Mouse (Mus musculus) Muller cell, postnatal 12 days (primary cell): ENCODE results near the gene Fgd6.

Experiments
- DNase-seq: peaks from one replicate; pipeline ENCODE4 v3.0.0-alpha.2; 2015; ENCODE audit errors: inconsistent ontology term

Gene Fgd6

GRCm38 (mm10) chr10:94095743-94096465 is 60.1 kb downstream of the Fgd6 start:
- DNase-seq, result no peak

GRCm38 (mm10) chr10:94097081-94097845 is 61.5 kb downstream of the Fgd6 start:
- no peak for DNase-seq

- no peak for DNase-seq
Observed at GRCm38 (mm10) chr10:94098100-94098499, 62.3 kb downstream of the Fgd6 start.

GRCm38 (mm10) chr10:94105498-94105897 is 69.7 kb downstream of the Fgd6 start:
- no peak for DNase-seq

GRCm38 (mm10) chr10:94107168-94107567 is 71.4 kb downstream of the Fgd6 start:
- DNase-seq, result no peak

- DNase-seq, result no peak
Observed at GRCm38 (mm10) chr10:94107607-94108006, 71.8 kb downstream of the Fgd6 start.

- DNase-seq, result no peak
Observed at GRCm38 (mm10) chr10:94108791-94109190, 73.0 kb downstream of the Fgd6 start.

GRCm38 (mm10) chr10:94110834-94111754 is 75.3 kb downstream of the Fgd6 start:
- no peak for DNase-seq

GRCm38 (mm10) chr10:94112207-94112606 is 76.4 kb downstream of the Fgd6 start:
- DNase-seq, result no peak

GRCm38 (mm10) chr10:94115893-94116599 is 80.2 kb downstream of the Fgd6 start:
- peak; percentile 68 for DNase-seq

GRCm38 (mm10) chr10:94116781-94117340 is 81.1 kb downstream of the Fgd6 start:
- DNase-seq, result peak; percentile 88

GRCm38 (mm10) chr10:94117916-94118315 is 82.1 kb downstream of the Fgd6 start:
- DNase-seq, result no peak

- DNase-seq, result no peak
Observed at GRCm38 (mm10) chr10:94118993-94119392, 83.2 kb downstream of the Fgd6 start.

GRCm38 (mm10) chr10:94120676-94121075 is 84.9 kb downstream of the Fgd6 start:
- no peak for DNase-seq

- no peak for DNase-seq
Observed at GRCm38 (mm10) chr10:94122595-94122994, 86.8 kb downstream of the Fgd6 start.

- DNase-seq, result peak; percentile 17
Observed at GRCm38 (mm10) chr10:94123581-94123980, 87.8 kb downstream of the Fgd6 start.

- DNase-seq, result no peak
Observed at GRCm38 (mm10) chr10:94124376-94124775, 88.6 kb downstream of the Fgd6 start.

- DNase-seq, result peak; percentile 95
Observed at GRCm38 (mm10) chr10:94129680-94130119, 93.9 kb downstream of the Fgd6 start.

GRCm38 (mm10) chr10:94133081-94133480 is 97.3 kb downstream of the Fgd6 start:
- peak; percentile 85 for DNase-seq

GRCm38 (mm10) chr10:94133674-94134073 is 97.9 kb downstream of the Fgd6 start:
- no peak for DNase-seq
